Mouse (Mus musculus): ENCODE data around the gene Vrk3. TPM values are rescaled to one million over a fixed set of nuclear protein-coding genes. Genes with fewer than 3 reads are reported as not detected.

The Vrk3 gene
- polyA plus RNA-seq, 2 experiments, result 28.8 to 39.9 TPM

DNA sequence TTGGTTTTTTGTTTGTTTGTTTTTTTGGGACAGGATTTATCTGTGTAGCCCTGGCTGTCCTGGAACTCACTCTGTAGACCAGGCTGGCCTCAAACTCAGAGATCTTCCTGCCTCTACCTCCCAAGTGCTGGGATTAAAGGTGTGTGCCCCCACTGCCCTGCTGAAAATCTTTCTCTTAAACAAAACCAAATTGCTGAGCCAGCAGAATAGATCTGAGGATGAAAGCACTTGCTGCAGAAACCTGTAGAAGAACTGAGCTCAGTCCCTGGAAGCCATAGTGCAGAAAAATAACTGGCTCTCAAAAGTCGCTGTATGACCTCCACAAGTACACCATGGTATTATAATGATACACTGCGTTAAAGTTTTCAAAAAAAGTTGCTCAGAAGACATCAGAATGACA lies 9.0 kb downstream of the Vrk3 start:
- Histone ChIP-seq H3K9ac (ENCODE audit: low read depth, low read length, severe bottlenecking) (no peak overlapping the region), H3K9me3 (ENCODE audit: control insufficient read depth, low read length) (no peaks in the 10 kb centered on the region), H3K4me2 (replicated peaks; ENCODE audit: low read depth, low read length, severe bottlenecking) (no peak overlapping the region), H3K27ac (replicated peaks; ENCODE audit: low read depth, low read length) (no peak overlapping the region), H3K36me3 (ENCODE audit: control insufficient read depth, insufficient read depth, low read length) (peaks cover 84% of the 10 kb centered on the region), H3K4me3 (replicated peaks; ENCODE audit: low read length) (no peak overlapping the region), H3K4me1 (ENCODE audit: control insufficient read depth, insufficient read depth, low read length) (no peaks in the 10 kb centered on the region), H3K27me3 (ENCODE audit: control insufficient read depth, insufficient read depth, low read length) (no peaks in the 10 kb centered on the region)
- DNase-seq (ENCODE audit: low spot score), result no peak
- TF ChIP-seq POLR2A (IDR thresholded peaks at IDR 0.05; ENCODE audit: borderline replicate concordance, extremely low read depth, insufficient read depth, insufficient read length), result no peak
- ATAC-seq (ENCODE audit: low FRiP score, low read depth), result no peak
- WGBS, result 81% methylated on average over 2 of the region's 2 CpGs

DNA sequence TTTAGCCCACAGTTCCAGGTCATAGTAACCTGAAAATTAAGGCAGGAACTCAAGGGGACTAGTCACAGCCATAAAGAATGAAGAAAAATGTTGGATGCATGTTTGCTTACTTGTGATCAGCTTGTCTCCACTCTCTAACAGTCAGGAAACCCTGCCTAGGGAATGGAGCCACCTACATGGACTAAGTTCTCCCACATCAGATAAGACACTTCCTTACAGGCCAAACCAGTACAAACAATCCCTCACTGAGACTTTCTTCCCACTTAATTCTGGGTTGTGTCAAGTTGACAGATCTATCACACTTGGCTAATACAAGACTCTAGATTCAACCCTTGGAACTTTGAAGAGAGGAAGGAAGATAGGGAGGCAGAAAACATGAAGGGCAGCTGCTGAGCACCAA lies 12.2 kb downstream of the Vrk3 start:
- H3K36me3 ChIP-seq (ENCODE audit: control insufficient read depth, insufficient read depth, low read length), result peaks cover 76% of the 10 kb centered on the region

DNA sequence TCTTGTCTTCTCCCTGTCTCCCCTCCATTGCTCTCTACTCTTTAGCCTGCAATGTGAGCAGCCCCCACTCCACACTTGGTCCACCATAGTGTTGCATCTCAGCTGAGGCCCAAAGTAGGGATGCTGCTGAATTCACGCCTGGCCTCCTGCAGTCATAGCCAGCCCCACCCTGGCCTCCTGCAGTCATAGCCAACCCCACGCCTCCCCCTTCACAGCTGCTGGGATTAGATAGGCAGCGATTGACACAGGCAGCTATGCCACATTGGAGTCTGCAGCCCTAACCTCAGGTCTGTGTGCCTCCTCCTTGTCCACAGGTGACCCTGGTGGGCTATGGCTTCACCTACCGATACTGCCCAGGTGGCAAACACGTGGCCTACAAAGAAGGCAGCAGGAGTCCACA lies 19.9 kb downstream of the Vrk3 start:
- no peak overlapping the region for H3K4me2 ChIP-seq (replicated peaks; ENCODE audit: low read depth, low read length, severe bottlenecking)
- no peaks in the 10 kb centered on the region for H3K9me3 ChIP-seq (ENCODE audit: control insufficient read depth, low read length)
- H3K4me3 ChIP-seq (replicated peaks; ENCODE audit: low read length), result no peak overlapping the region
- ATAC-seq (ENCODE audit: low FRiP score, low read depth) (no peak), DNase-seq (ENCODE audit: low spot score) (no peak)
- no peak overlapping the region for H3K27ac ChIP-seq (replicated peaks; ENCODE audit: low read depth, low read length)
- TF ChIP-seq POLR2A (IDR thresholded peaks at IDR 0.05; ENCODE audit: borderline replicate concordance, extremely low read depth, insufficient read depth, insufficient read length), result no peak
- peaks cover 85% of the 10 kb centered on the region for H3K36me3 ChIP-seq (ENCODE audit: control insufficient read depth, insufficient read depth, low read length)
- 90% methylated on average over 5 of the region's 5 CpGs for WGBS
- H3K9ac ChIP-seq (ENCODE audit: low read depth, low read length, severe bottlenecking), result no peak overlapping the region
- H3K4me1 ChIP-seq (ENCODE audit: control insufficient read depth, insufficient read depth, low read length), result no peaks in the 10 kb centered on the region
- H3K27me3 ChIP-seq (ENCODE audit: control insufficient read depth, insufficient read depth, low read length), result no peaks in the 10 kb centered on the region

More for the DNA sequence above, 12.2 kb downstream of the Vrk3 start:
- Histone ChIP-seq H3K9me3 (ENCODE audit: control insufficient read depth, low read length) (no peaks in the 10 kb centered on the region), H3K27me3 (ENCODE audit: control insufficient read depth, insufficient read depth, low read length) (no peaks in the 10 kb centered on the region), H3K27ac (replicated peaks; ENCODE audit: low read depth, low read length) (no peak overlapping the region), H3K4me2 (replicated peaks; ENCODE audit: low read depth, low read length, severe bottlenecking) (no peak overlapping the region), H3K9ac (ENCODE audit: low read depth, low read length, severe bottlenecking) (no peak overlapping the region), H3K4me3 (replicated peaks; ENCODE audit: low read length) (no peak overlapping the region), H3K4me1 (ENCODE audit: control insufficient read depth, insufficient read depth, low read length) (no peaks in the 10 kb centered on the region)
- ATAC-seq (ENCODE audit: low FRiP score, low read depth), result no peak
- TF ChIP-seq POLR2A (IDR thresholded peaks at IDR 0.05; ENCODE audit: borderline replicate concordance, extremely low read depth, insufficient read depth, insufficient read length), result no peak
- no peak for DNase-seq (ENCODE audit: low spot score)

DNA sequence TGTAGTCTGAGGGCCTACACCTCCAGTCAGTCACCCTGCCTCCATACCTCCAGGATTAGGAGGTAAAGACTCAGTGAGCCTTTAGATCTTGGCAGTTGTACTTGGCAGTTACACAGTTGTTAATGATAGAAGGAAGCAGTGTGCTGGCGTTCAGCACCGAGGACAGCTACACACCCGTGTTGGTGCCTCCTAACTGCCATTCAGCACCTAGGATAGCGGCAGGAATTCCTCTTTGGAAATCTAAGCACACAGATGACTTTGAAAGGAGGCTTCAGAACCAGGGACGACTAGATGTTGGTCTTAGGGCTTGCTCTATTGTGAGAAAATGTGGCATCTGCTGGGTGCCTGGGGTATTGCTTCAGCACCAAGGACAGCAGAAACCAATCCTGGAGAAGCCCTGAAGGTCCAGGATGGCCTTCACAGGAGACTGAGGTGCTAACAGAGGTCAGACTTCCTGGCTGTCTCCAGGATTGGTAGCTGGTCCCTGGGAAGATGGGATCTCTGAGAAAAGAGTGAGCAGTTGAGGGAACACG lies 21.9 kb downstream of the Vrk3 start:
- Histone ChIP-seq H3K27me3 (ENCODE audit: control insufficient read depth, insufficient read depth, low read length) (no peaks in the 10 kb centered on the region), H3K36me3 (ENCODE audit: control insufficient read depth, insufficient read depth, low read length) (peaks cover 78% of the 10 kb centered on the region), H3K4me3 (replicated peaks; ENCODE audit: low read length) (no peak overlapping the region), H3K4me1 (ENCODE audit: control insufficient read depth, insufficient read depth, low read length) (no peaks in the 10 kb centered on the region), H3K9ac (ENCODE audit: low read depth, low read length, severe bottlenecking) (no peak overlapping the region), H3K4me2 (replicated peaks; ENCODE audit: low read depth, low read length, severe bottlenecking) (no peak overlapping the region), H3K27ac (replicated peaks; ENCODE audit: low read depth, low read length) (no peak overlapping the region), H3K9me3 (ENCODE audit: control insufficient read depth, low read length) (no peaks in the 10 kb centered on the region)
- no peak for TF ChIP-seq POLR2A (IDR thresholded peaks at IDR 0.05; ENCODE audit: borderline replicate concordance, extremely low read depth, insufficient read depth, insufficient read length)
- no peak for ATAC-seq (ENCODE audit: low FRiP score, low read depth)
- DNase-seq (ENCODE audit: low spot score), result peak; percentile 94
- 13% methylated on average over 6 of the region's 6 CpGs for WGBS

DNA sequence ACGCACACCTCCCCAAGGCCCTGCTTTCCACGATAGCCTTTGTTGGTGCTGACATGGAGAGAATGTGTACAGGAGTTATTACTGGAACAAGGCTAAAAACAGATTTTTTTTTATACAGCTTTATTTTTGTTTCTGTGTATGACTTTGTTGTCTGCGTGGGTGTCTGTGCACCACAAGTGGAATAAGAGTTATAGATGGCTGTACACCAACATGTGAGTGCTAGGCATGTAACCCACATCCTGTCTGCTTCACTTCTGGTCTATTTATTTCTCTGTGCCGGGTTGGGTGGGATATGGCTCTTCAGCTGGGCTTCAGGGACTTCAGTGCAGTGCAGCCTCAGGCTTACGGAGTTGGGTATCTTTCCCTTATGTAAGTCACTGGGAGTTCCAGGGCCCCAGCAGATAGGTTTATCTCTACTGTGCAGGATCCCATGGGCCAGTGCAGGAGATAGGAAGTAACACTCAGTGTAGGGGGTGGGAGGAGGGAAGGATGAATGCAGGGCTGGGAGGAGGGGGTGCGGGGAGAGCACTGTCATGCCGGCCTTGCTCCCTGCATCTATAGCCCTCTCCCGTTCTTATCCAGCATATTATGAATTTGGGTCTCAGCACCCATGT lies 24.5 kb downstream of the Vrk3 start:
- no peak for ATAC-seq (ENCODE audit: low FRiP score, low read depth)
- Histone ChIP-seq H3K9ac (ENCODE audit: low read depth, low read length, severe bottlenecking) (no peak overlapping the region), H3K4me3 (replicated peaks; ENCODE audit: low read length) (no peak overlapping the region), H3K9me3 (ENCODE audit: control insufficient read depth, low read length) (no peaks in the 10 kb centered on the region), H3K4me2 (replicated peaks; ENCODE audit: low read depth, low read length, severe bottlenecking) (no peak overlapping the region), H3K27me3 (ENCODE audit: control insufficient read depth, insufficient read depth, low read length) (no peaks in the 10 kb centered on the region), H3K36me3 (ENCODE audit: control insufficient read depth, insufficient read depth, low read length) (peaks cover 67% of the 10 kb centered on the region), H3K27ac (replicated peaks; ENCODE audit: low read depth, low read length) (no peak overlapping the region), H3K4me1 (ENCODE audit: control insufficient read depth, insufficient read depth, low read length) (no peaks in the 10 kb centered on the region)
- no peak for TF ChIP-seq POLR2A (IDR thresholded peaks at IDR 0.05; ENCODE audit: borderline replicate concordance, extremely low read depth, insufficient read depth, insufficient read length)
- 89% methylated on average over 8 of the region's 8 CpGs for WGBS
- DNase-seq (ENCODE audit: low spot score), result no peak

Data from limb, embryonic 14.5 days (tissue).